Mouse (Mus musculus) liver, embryonic 14.5 days (tissue): ENCODE results near the gene Cfl1.

Source experiments
- CTCF ChIP-seq: IDR thresholded peaks from 2 replicates; pipeline ENCODE4 v1.5.1; 2016; ENCODE audit warnings: antibody characterized with exemption, low read depth, control low read depth
- EP300 ChIP-seq: IDR thresholded peaks from 2 replicates; pipeline ENCODE4 v1.6.1; 2016; ENCODE audit warnings: antibody characterized with exemption, low read depth

GRCm38 (mm10) chr19:5477668-5478300 is 12.5 kb upstream of the Cfl1 start:
- no peak for TF ChIP-seq CTCF
- TF ChIP-seq EP300 = no peak
